Mouse (Mus musculus): ENCODE measurements around the gene Ormdl3.

The Ormdl3 gene

DNA sequence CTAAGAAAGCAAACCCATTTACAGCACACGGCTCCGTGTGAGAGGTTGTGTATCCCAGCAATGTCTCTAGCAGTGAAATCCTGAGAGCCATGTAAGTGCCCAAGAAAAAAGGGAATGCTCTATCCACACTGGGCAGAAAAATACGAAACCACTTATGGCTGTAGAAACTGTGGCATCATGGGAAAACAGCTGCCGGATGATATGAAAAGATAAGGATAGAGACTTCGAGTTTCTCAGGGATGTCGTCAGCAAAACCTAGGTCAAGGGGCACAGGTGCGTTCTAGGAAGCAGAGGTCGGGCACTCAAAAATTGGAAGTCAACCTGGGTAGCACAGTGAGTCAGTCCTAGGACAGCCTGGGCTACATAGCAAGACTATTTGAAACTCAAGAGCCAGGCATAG lies 2.1 kb upstream of the Ormdl3 start:
- DNase-seq (ENCODE audit: low read depth in 2 of 2, low spot score in 2 of 2), result no peak

DNA sequence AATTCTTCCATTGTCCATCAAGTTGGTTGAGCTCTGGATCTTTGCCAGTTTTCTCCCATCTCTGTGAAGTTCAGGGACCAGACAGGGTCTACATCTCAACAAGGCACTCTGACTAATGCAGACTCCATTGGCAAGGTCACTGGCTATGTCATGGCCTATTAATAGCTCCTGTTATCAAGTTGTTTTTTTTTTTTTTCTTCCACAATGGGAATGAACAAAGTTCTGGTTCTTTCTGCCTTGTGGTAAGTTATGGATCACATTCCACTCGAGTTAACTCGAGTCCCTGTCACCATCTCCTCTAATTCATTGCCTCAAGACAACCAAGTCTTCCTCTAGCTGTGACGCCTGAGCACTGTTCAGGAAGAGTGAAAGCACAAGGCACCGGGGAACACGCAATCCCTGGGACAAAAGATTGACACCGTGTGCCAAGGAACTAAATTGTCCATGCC lies 1.7 kb upstream of the Ormdl3 start:
- no peak for DNase-seq (ENCODE audit: low read depth in 2 of 2, low spot score in 2 of 2)

- no peak for DNase-seq (ENCODE audit: low read depth in 2 of 2, low spot score in 2 of 2)
These were observed 747 bp upstream of the Ormdl3 start for GRCm38 (mm10) chr11:98587684-98588546.

GRCm38 (mm10) chr11:98586087-98586891 lies 879 bp downstream of the Ormdl3 start:
- no peak for DNase-seq (ENCODE audit: low read depth in 2 of 2, low spot score in 2 of 2)

GRCm38 (mm10) chr11:98584629-98585177 lies 2.5 kb downstream of the Ormdl3 start:
- DNase-seq (ENCODE audit: low read depth in 2 of 2, low spot score in 2 of 2), result no peak

GRCm38 (mm10) chr11:98584146-98584545 lies 3.0 kb downstream of the Ormdl3 start:
- no peak for DNase-seq (ENCODE audit: low read depth in 2 of 2, low spot score in 2 of 2)

GRCm38 (mm10) chr11:98583571-98583970 lies 3.6 kb downstream of the Ormdl3 start:
- DNase-seq (ENCODE audit: low read depth in 2 of 2, low spot score in 2 of 2), result no peak

DNA sequence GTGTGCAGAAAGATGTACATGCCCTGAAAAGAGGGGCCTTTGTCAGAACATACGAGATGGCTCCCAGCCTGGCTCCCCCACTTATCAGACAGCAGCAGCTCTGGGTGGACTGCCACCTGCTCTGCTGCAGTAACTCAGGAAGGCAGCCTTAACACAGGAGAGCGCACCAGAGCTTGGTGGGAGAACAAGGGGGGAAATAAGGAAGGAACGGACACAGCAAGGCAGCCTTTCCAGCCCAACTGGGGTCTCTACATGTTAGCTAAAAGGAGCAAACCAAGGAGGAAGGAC lies 4.0 kb downstream of the Ormdl3 start:
- no peak for DNase-seq (ENCODE audit: low read depth in 2 of 2, low spot score in 2 of 2)

DNA sequence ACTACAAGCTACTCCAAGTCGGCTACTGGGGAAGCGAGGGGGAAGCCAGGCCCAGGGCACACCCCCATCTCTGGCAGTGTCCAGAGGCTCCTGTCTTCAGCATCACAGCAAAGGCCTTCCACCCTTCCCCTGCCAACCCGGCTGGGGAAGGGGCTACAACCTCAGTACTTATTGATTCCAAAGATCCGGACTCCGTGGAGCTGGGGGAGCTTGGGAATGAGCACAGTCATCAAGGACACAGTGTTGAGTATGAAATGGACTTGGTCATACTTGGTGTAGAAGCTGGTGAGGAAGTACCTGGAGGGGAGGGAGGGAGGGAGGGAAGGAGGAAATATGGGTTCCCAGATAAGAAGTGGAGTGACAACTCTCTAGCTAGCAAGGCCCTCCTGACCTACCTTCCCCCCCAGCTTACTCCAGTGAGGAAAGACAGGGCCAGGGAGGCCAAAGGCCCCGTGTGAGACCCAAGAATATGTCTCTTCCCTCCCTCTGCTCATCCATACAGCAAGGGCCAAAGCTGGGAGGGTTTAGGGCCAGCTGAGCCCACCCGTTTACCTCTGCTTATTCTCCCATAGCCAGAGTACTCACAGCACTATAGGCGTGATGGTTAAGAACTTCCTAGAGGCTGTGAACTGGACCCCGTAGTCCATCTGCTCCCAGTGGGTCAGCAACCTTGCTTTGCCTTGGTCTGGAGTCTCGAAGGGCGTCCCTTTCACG lies 4.5 kb downstream of the Ormdl3 start:
- DNase-seq (ENCODE audit: low read depth in 2 of 2, low spot score in 2 of 2), result no peak

DNA sequence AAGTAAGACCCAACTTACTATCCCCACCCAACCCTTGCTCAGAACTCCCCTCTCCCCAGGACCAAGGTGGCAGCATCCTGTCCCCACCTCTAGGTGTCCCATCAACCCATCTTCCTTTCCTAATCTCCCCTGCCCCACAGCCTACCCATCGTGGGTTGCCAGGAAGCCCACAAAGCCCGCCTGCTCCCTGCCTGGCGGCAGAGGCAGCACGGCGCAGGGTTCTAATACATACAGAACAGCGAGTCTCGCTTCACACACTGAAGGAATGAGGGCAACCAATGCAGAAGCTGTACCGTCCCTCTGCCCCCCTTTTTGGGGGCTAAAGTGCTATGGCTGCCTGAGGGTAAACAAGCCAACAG lies 5.2 kb downstream of the Ormdl3 start:
- DNase-seq (ENCODE audit: low read depth in 2 of 2, low spot score in 2 of 2), result no peak

- DNase-seq (ENCODE audit: low read depth in 2 of 2, low spot score in 2 of 2), result no peak
These were observed 5.7 kb downstream of the Ormdl3 start for GRCm38 (mm10) chr11:98581286-98582029.

- no peak for DNase-seq (ENCODE audit: low read depth in 2 of 2, low spot score in 2 of 2)
These were observed 6.7 kb downstream of the Ormdl3 start for GRCm38 (mm10) chr11:98580301-98581121.

GRCm38 (mm10) chr11:98577776-98578175 lies 9.4 kb downstream of the Ormdl3 start:
- DNase-seq (ENCODE audit: low read depth in 2 of 2, low spot score in 2 of 2), result no peak

DNA sequence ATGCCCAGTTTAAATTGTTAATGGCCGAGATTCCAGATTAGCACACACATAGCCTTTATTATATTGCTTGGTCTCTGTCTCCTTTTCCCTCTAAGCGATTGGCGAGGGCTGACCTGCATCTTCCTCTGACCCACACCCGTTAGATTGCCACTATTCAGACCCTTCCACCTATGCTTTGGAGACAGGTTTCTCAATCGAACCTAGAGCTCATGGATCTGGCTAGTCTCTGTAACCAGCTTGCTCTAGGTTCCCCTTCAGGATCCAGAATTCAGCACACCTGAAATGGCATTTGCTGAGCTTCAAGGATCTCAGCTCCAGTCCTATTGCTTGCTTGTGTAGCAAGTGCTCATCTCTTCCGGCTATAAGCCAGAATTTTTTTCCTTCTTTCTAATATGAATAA lies 17.7 kb downstream of the Ormdl3 start:
- no peak for DNase-seq (ENCODE audit: low read depth in 2 of 2, low spot score in 2 of 2)

DNA sequence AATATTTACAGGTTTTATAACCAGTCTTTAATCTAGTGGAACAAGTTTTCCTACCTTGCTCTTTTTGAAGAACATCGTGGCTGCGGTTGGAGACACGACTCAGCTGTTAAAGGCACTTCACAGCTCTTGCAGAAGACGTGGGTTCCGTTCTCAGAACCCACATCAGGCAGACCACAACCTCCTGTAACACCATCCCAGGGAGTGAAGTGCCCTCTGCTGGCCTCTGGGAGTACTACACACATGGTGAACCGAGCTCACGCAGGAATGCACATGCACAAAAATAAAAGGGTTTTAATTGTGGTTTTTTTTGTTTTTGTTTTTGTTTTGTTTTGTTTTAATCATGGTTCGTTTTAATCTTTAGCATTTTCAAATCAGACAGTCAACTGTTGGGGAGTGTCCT lies 18.8 kb downstream of the Ormdl3 start:
- DNase-seq (ENCODE audit: low read depth in 2 of 2, low spot score in 2 of 2), result peak; percentile 64 to 71

GRCm38 (mm10) chr11:98563921-98564414 lies 23.2 kb downstream of the Ormdl3 start:
- no peak for DNase-seq (ENCODE audit: low read depth in 2 of 2, low spot score in 2 of 2)

GRCm38 (mm10) chr11:98563025-98563424 lies 24.1 kb downstream of the Ormdl3 start:
- no peak for DNase-seq (ENCODE audit: low read depth in 2 of 2, low spot score in 2 of 2)

GRCm38 (mm10) chr11:98560942-98561341 lies 26.2 kb downstream of the Ormdl3 start:
- no peak for DNase-seq (ENCODE audit: low read depth in 2 of 2, low spot score in 2 of 2)

GRCm38 (mm10) chr11:98555124-98555700 lies 32.0 kb downstream of the Ormdl3 start:
- DNase-seq (ENCODE audit: low read depth in 2 of 2, low spot score in 2 of 2), result no peak
